Mouse (Mus musculus) embryonic facial prominence, embryonic 14.5 days (tissue): Measurements from ENCODE around the gene Tet3. TPM values are rescaled to one million over a fixed set of nuclear protein-coding genes. Genes with fewer than 3 reads are reported as not detected.

Source experiments
- ATAC-seq: fragments of 200-750 bp; cut with Nextera tagmentation; 2 replicates; pipeline ENCODE4 v1.8.0; 2017; ENCODE audit warnings: low read depth, moderate number of reproducible peaks, moderate TSS enrichment
- DNase-seq: peaks from one replicate; pipeline ENCODE4 v3.0.0-alpha.2; 2015; ENCODE audit warnings: low spot score
- H3K27ac ChIP-seq: fragments of 300-500 bp; sonication (generic); replicated peaks from 2 replicates; pipeline ENCODE4 v1.5.1; 2014; ENCODE audit warnings: low read depth, mild to moderate bottlenecking, low read length, moderate library complexity
- H3K27me3 ChIP-seq: fragments of 300-500 bp; sonication (generic); replicated peaks from 2 replicates; pipeline ENCODE4 v1.6.1; 2014; ENCODE audit warnings: low read length; ENCODE audit not compliant: control insufficient read depth, insufficient read depth
- H3K36me3 ChIP-seq: fragments of 300-500 bp; sonication (generic); 2 replicates; pipeline ENCODE4 v1.6.1; 2014; ENCODE audit warnings: low read length, mixed read lengths; ENCODE audit not compliant: control insufficient read depth, insufficient read depth
- H3K4me1 ChIP-seq: fragments of 300-500 bp; sonication (generic); 2 replicates; pipeline ENCODE4 v1.6.1; 2014; ENCODE audit warnings: antibody characterized with exemption, low read length; ENCODE audit not compliant: control insufficient read depth, insufficient read depth
- H3K4me2 ChIP-seq: fragments of 300-500 bp; sonication (generic); 2 replicates; pipeline ENCODE4 v1.6.1; 2014; ENCODE audit warnings: low read depth, mild to moderate bottlenecking, low read length, moderate library complexity, mixed read lengths
- H3K4me3 ChIP-seq: fragments of 300-500 bp; sonication (generic); 2 replicates; pipeline ENCODE4 v1.5.1; 2014; ENCODE audit warnings: low read depth, mild to moderate bottlenecking, low read length
- H3K9ac ChIP-seq: fragments of 300-500 bp; sonication (generic); 2 replicates; pipeline ENCODE4 v1.6.1; 2014; ENCODE audit warnings: low read depth, mild to moderate bottlenecking, low read length, moderate library complexity, mixed read lengths
- H3K9me3 ChIP-seq: fragments of 300-500 bp; sonication (generic); 2 replicates; pipeline ENCODE4 v1.6.1; 2016; ENCODE audit warnings: low read length; ENCODE audit not compliant: control insufficient read depth
- WGBS: fragments of 180-500 bp; shearing (Covaris S2); extraction: QIAGEN DNeasy Blood & Tissue Kit; methylation state at CpG from one replicate; pipeline ENCODE4 v1.1.7; 2014; 5-methylcytosine and 5-hydroxymethylcytosine counted together
- microRNA-seq: library from miRNA; unstranded; fragments of <30 nt; microRNA quantifications from one replicate; pipeline ENCODE4, GENCODE M21; 2016; ENCODE audit warnings: borderline number of aligned reads
- polyA plus RNA-seq: library from polyadenylated mRNA; unstranded; fragments of >200 nt; fragmentation: Nextera tagmentation; extraction: Ambion mirVana; gene quantifications from 2 replicates; pipeline ENCODE4 v1.2.1, GENCODE M21; 2014

Gene Tet3
- polyA plus RNA-seq, 1 experiment from 2014 or later: 37.3 TPM

GRCm38 (mm10) chr6:83317108-83317741 is 141.7 kb downstream of the Tet3 start:
- WGBS: under 1% methylated on average over 46 of the region's 52 CpGs
- H3K9me3 ChIP-seq: no peaks in the 10 kb centered on the region
- H3K27ac ChIP-seq: peak overlapping the region; percentile 30; the same call in 1 of the 2 replicates
- H3K4me3 ChIP-seq: peak overlapping the region; percentile 61
- DNase-seq: peak; percentile 96
- H3K9ac ChIP-seq: peak overlapping the region; percentile 69
- H3K36me3 ChIP-seq: peaks cover 11% of the 10 kb centered on the region
- peaks cover 10% of the 10 kb centered on the region; the same call in 1 of the 2 replicates for H3K4me1 ChIP-seq
- no peaks in the 10 kb centered on the region for H3K27me3 ChIP-seq
- ATAC-seq: peak; percentile 100
- H3K4me2 ChIP-seq: peak overlapping the region; percentile 60

- Histone ChIP-seq H3K36me3 (peaks cover 23% of the 10 kb centered on the region), H3K4me3 (peak overlapping the region; percentile 61), H3K4me2 (peak overlapping the region; percentile 60), H3K27ac (no peak overlapping the region), H3K9me3 (no peaks in the 10 kb centered on the region), H3K9ac (peak overlapping the region; percentile 30; the same call in 1 of the 2 replicates), H3K4me1 (peaks cover 10% of the 10 kb centered on the region; the same call in 1 of the 2 replicates), H3K27me3 (no peaks in the 10 kb centered on the region)
- ATAC-seq: no peak
- peak; percentile 71 for DNase-seq
- 6% methylated on average over 10 of the region's 10 CpGs for WGBS
These were observed 142.9 kb downstream of the Tet3 start for GRCm38 (mm10) chr6:83316022-83316421.

- H3K4me2 ChIP-seq: no peak overlapping the region
- no peak overlapping the region for H3K9ac ChIP-seq
- no peaks in the 10 kb centered on the region for H3K27me3 ChIP-seq
- no peak for DNase-seq
- peaks cover 31% of the 10 kb centered on the region for H3K36me3 ChIP-seq
- H3K4me3 ChIP-seq: no peak overlapping the region
- H3K4me1 ChIP-seq: peaks cover 10% of the 10 kb centered on the region; the same call in 1 of the 2 replicates
- no peaks in the 10 kb centered on the region for H3K9me3 ChIP-seq
- H3K27ac ChIP-seq: no peak overlapping the region
- ATAC-seq: no peak
These were observed 143.6 kb downstream of the Tet3 start for GRCm38 (mm10) chr6:83315293-83315692.

DNA sequence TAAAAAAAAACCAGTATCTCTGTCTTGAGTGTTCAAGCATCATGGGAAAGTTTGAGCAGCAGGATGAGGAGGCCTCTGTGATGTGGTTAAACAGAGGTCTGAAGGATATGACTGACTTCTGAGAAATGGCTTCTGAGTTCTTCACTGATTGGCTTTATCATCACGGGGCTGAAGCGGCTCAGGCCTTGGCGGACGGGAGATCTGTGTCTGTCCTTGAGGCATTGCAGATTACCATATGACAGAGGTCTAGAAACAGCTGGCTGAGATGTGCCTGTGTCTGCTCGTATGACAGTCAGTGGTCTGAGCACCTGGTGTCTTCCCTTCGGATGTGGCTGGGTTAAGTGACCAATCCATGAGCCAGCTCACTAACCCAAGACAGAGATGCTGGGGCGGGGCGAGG is 146.4 kb downstream of the Tet3 start:
- Histone ChIP-seq H3K4me3 (no peak overlapping the region), H3K27ac (no peak overlapping the region), H3K4me2 (no peak overlapping the region), H3K27me3 (no peaks in the 10 kb centered on the region), H3K9me3 (no peaks in the 10 kb centered on the region), H3K36me3 (peaks cover 54% of the 10 kb centered on the region), H3K4me1 (peaks cover 10% of the 10 kb centered on the region; the same call in 1 of the 2 replicates), H3K9ac (no peak overlapping the region)
- DNase-seq (no peak), ATAC-seq (no peak)
- 78% methylated on average over 8 of the region's 8 CpGs for WGBS

Small RNA genes within 50 kb of the gene (microRNA-seq; reads per million reads assigned to microRNA genes)
- not detected for gene Mir6374

Other genes with a start within 250 kb of the Tet3 start
- gene Slc4a5, start 239.3 kb downstream of the Tet3 start, polyA plus RNA-seq: 0.47 and 0.57 TPM in 2 replicates
- 34.6 and 40.8 TPM in 2 replicates for gene Mthfd2, start 133.2 kb downstream of the Tet3 start, polyA plus RNA-seq
- gene Mob1a, start 133.1 kb downstream of the Tet3 start, polyA plus RNA-seq: 80.3 and 80.7 TPM in 2 replicates
- gene Bola3, start 109.9 kb downstream of the Tet3 start, polyA plus RNA-seq: 135 and 154 TPM in 2 replicates
- gene Dguok, start 47.9 kb upstream of the Tet3 start, polyA plus RNA-seq: 70.5 and 72.3 TPM in 2 replicates
- gene Actg2, start 77.2 kb upstream of the Tet3 start, polyA plus RNA-seq: 11.0 and 13.2 TPM in 2 replicates
- 26.2 and 28.1 TPM in 2 replicates for gene Stambp, start 113.6 kb upstream of the Tet3 start, polyA plus RNA-seq
- gene Clec4f, start 197.1 kb upstream of the Tet3 start, polyA plus RNA-seq: not detected in 2 replicates
- not detected in 2 replicates for gene Cd207, start 218.8 kb upstream of the Tet3 start, polyA plus RNA-seq